Mouse (Mus musculus) limb, embryonic 14.5 days (tissue): Measurements from ENCODE around the gene Prkaa1. TPM values are rescaled to one million over a fixed set of nuclear protein-coding genes. Genes with fewer than 3 reads are reported as not detected.

ENCODE experiments used
- ATAC-seq: fragments of 200-750 bp; cut with Nextera tagmentation; 2 replicates; pipeline ENCODE4 v1.8.0; 2017; ENCODE audit warnings: low read depth, moderate number of reproducible peaks, moderate TSS enrichment; ENCODE audit not compliant: low FRiP score
- DNase-seq: peaks from one replicate; pipeline ENCODE4 v3.0.0-alpha.2; 2015; ENCODE audit warnings: low spot score
- H3K27ac ChIP-seq: fragments of 300-500 bp; sonication (generic); replicated peaks from 2 replicates; pipeline ENCODE4 v1.5.1; 2014; ENCODE audit warnings: low read depth, mild to moderate bottlenecking, low read length, moderate library complexity, mixed read lengths
- H3K27me3 ChIP-seq: fragments of 300-500 bp; sonication (generic); 2 replicates; pipeline ENCODE4 v1.6.1; 2014; ENCODE audit warnings: low read length, mixed read lengths; ENCODE audit not compliant: control insufficient read depth, insufficient read depth
- H3K36me3 ChIP-seq: fragments of 300-500 bp; sonication (generic); 2 replicates; pipeline ENCODE4 v1.6.1; 2014; ENCODE audit warnings: mild to moderate bottlenecking, low read length, moderate library complexity, mixed read lengths; ENCODE audit not compliant: control insufficient read depth, insufficient read depth
- H3K4me1 ChIP-seq: fragments of 300-500 bp; sonication (generic); 2 replicates; pipeline ENCODE4 v1.6.1; 2014; ENCODE audit warnings: antibody characterized with exemption, low read length, mixed read lengths; ENCODE audit not compliant: control insufficient read depth, insufficient read depth
- H3K4me2 ChIP-seq: fragments of 300-500 bp; sonication (generic); replicated peaks from 2 replicates; pipeline ENCODE4 v1.6.1; 2014; ENCODE audit warnings: low read depth, mild to moderate bottlenecking, low read length, moderate library complexity; ENCODE audit not compliant: severe bottlenecking
- H3K4me3 ChIP-seq: fragments of 300-500 bp; sonication (generic); replicated peaks from 2 replicates; pipeline ENCODE4 v1.5.1; 2014; ENCODE audit warnings: low read length
- H3K9ac ChIP-seq: fragments of 300-500 bp; sonication (generic); 2 replicates; pipeline ENCODE4 v1.6.1; 2014; ENCODE audit warnings: mild to moderate bottlenecking, low read depth, low read length, moderate library complexity; ENCODE audit not compliant: severe bottlenecking
- H3K9me3 ChIP-seq: fragments of 300-500 bp; sonication (generic); 2 replicates; pipeline ENCODE4 v1.6.1; 2016; ENCODE audit warnings: low read length; ENCODE audit not compliant: control insufficient read depth
- POLR2A ChIP-seq: fragments of 200-500 bp; IDR thresholded peaks from 2 replicates; pipeline ENCODE4 v1.8.0; 2012; ENCODE audit warnings: inconsistent platforms, mild to moderate bottlenecking, moderate library complexity, borderline replicate concordance; ENCODE audit not compliant: insufficient read depth, insufficient read length; ENCODE audit errors: extremely low read depth
- WGBS: fragments of 180-500 bp; shearing (Covaris S2); extraction: QIAGEN DNeasy Blood & Tissue Kit; methylation state at CpG from one replicate; pipeline ENCODE4 v1.1.7; 2014; 5-methylcytosine and 5-hydroxymethylcytosine counted together
- polyA plus RNA-seq, 2 experiments: library from polyadenylated mRNA; depleted of rRNA in 1 of 2; stranded (reverse) in 1 of 2; unstranded in 1 of 2; fragments of >200 nt; fragmentation: Nextera tagmentation in 1 of 2; extraction: Ambion mirVana in 1 of 2; gene quantifications; 2 replicates each; pipeline versions ENCODE4 v1.2.1 to v1.2.3; 2012 to 2014

Gene Prkaa1
- polyA plus RNA-seq, 2 experiments: 13.5 to 17.7 TPM

- Histone ChIP-seq H3K27me3 (no peaks in the 10 kb centered on the region), H3K9me3 (no peaks in the 10 kb centered on the region), H3K4me3 (no peak overlapping the region), H3K27ac (no peak overlapping the region), H3K36me3 (peaks cover 33% of the 10 kb centered on the region), H3K4me1 (no peaks in the 10 kb centered on the region), H3K4me2 (no peak overlapping the region), H3K9ac (no peak overlapping the region)
- 73% methylated on average over 3 of the region's 3 CpGs for WGBS
- DNase-seq (no peak), ATAC-seq (no peak)
- no peak for TF ChIP-seq POLR2A
Measured at GRCm38 (mm10) chr15:5193833-5194232, 50.2 kb downstream of the Prkaa1 start.

DNA sequence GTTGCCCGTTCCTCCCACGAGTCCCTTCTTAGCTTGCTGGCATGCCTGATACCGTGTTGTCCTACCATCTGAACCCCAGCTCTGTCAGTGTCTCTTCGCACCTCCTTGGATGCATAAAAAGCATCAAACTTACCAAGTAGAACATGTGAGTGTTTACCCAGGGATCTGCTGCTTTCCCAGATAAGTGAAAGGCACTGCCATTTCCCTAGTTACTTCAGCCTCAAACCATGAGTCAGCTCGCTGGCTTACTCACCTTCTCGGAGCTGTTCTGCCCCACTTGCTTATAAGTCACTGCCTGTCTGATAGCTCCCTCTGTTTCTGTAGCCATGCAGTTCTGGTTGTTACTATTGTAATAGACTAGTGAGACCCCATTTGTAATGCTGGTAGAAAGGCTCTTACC lies 50.8 kb downstream of the Prkaa1 start:
- H3K27ac ChIP-seq: no peak overlapping the region
- no peak overlapping the region for H3K4me2 ChIP-seq
- H3K27me3 ChIP-seq: no peaks in the 10 kb centered on the region
- H3K4me1 ChIP-seq: no peaks in the 10 kb centered on the region
- no peak for ATAC-seq
- no peak for DNase-seq
- H3K4me3 ChIP-seq: no peak overlapping the region
- TF ChIP-seq POLR2A: no peak
- H3K9ac ChIP-seq: no peak overlapping the region
- peaks cover 33% of the 10 kb centered on the region for H3K36me3 ChIP-seq
- WGBS: 90% methylated on average over 6 of the region's 6 CpGs
- no peaks in the 10 kb centered on the region for H3K9me3 ChIP-seq

DNA sequence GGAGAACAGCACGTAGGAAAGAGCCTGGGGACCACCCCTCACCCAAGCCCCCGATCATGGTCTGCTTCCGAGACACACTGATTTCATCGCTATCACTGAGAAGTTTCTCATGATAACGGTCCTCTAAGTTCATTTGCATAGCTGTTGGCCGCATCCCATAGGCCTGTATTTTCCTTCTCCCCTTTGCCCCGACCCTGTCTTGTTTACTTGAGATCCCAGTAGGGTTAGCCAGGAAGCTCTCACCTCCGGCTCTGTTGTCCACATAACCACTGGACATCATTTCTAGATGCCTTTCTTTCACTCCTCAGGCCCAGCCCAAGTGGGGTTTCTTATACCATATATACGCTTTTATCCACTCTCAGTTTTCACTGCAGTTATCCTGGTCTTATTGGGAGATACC lies 51.3 kb downstream of the Prkaa1 start:
- DNase-seq (no peak), ATAC-seq (no peak)
- Histone ChIP-seq H3K27me3 (no peaks in the 10 kb centered on the region), H3K9me3 (no peaks in the 10 kb centered on the region), H3K4me2 (no peak overlapping the region), H3K27ac (no peak overlapping the region), H3K9ac (no peak overlapping the region), H3K4me3 (no peak overlapping the region), H3K36me3 (peaks cover 28% of the 10 kb centered on the region), H3K4me1 (no peaks in the 10 kb centered on the region)
- 84% methylated on average over 9 of the region's 9 CpGs for WGBS
- TF ChIP-seq POLR2A: no peak

GRCm38 (mm10) chr15:5195987-5196514 lies 52.4 kb downstream of the Prkaa1 start:
- no peak overlapping the region for H3K27ac ChIP-seq
- H3K4me2 ChIP-seq: no peak overlapping the region
- H3K4me3 ChIP-seq: no peak overlapping the region
- H3K27me3 ChIP-seq: no peaks in the 10 kb centered on the region
- H3K9me3 ChIP-seq: no peaks in the 10 kb centered on the region
- no peak overlapping the region for H3K9ac ChIP-seq
- TF ChIP-seq POLR2A: no peak
- no peaks in the 10 kb centered on the region for H3K4me1 ChIP-seq
- ATAC-seq (no peak), DNase-seq (no peak)
- 70% methylated on average over 4 of the region's 4 CpGs for WGBS
- peaks cover 23% of the 10 kb centered on the region for H3K36me3 ChIP-seq

- H3K36me3 ChIP-seq: peaks cover 16% of the 10 kb centered on the region; the same call in 1 of the 2 replicates
- WGBS: 66% methylated on average over 4 of the region's 4 CpGs
- no peaks in the 10 kb centered on the region for H3K9me3 ChIP-seq
- TF ChIP-seq POLR2A: no peak
- no peak overlapping the region for H3K4me2 ChIP-seq
- H3K27me3 ChIP-seq: no peaks in the 10 kb centered on the region
- no peak overlapping the region for H3K4me3 ChIP-seq
- H3K9ac ChIP-seq: no peak overlapping the region
- no peak overlapping the region for H3K27ac ChIP-seq
- ATAC-seq: no peak
- no peak for DNase-seq
- H3K4me1 ChIP-seq: no peaks in the 10 kb centered on the region
Measured at GRCm38 (mm10) chr15:5196691-5197090, 53.0 kb downstream of the Prkaa1 start.

DNA sequence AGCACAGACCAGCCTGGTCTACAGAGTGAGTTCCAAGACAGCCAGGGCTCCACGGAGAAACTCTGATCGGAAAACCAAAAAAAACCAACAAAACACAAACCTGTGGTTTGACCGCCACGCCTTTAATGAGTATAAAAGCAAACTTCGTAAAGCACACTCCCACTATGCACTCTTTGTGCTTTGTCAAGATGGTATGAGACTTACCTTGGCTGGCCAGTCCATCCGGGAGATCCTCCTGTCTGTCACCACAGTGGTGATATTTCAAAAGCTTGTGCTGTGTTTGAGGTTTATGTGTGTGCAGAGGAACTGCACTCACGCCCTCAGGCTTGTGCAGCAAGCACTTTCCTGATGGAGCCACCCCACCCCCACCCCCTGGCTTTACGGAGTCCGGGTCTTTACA lies 61.6 kb downstream of the Prkaa1 start:
- Histone ChIP-seq H3K9ac (no peak overlapping the region), H3K4me3 (no peak overlapping the region), H3K36me3 (no peaks in the 10 kb centered on the region), H3K27ac (no peak overlapping the region), H3K4me1 (0 out of 2 replicates have a peak, but pooled peaks cover 5% of the 10 kb centered on the region), H3K4me2 (no peak overlapping the region), H3K27me3 (no peaks in the 10 kb centered on the region), H3K9me3 (no peaks in the 10 kb centered on the region)
- WGBS: 70% methylated on average over 9 of the region's 9 CpGs
- TF ChIP-seq POLR2A: no peak
- ATAC-seq: no peak
- no peak for DNase-seq
